ENCODE assay signal across 18 mouse cellular contexts in the genomic region with DNA sequence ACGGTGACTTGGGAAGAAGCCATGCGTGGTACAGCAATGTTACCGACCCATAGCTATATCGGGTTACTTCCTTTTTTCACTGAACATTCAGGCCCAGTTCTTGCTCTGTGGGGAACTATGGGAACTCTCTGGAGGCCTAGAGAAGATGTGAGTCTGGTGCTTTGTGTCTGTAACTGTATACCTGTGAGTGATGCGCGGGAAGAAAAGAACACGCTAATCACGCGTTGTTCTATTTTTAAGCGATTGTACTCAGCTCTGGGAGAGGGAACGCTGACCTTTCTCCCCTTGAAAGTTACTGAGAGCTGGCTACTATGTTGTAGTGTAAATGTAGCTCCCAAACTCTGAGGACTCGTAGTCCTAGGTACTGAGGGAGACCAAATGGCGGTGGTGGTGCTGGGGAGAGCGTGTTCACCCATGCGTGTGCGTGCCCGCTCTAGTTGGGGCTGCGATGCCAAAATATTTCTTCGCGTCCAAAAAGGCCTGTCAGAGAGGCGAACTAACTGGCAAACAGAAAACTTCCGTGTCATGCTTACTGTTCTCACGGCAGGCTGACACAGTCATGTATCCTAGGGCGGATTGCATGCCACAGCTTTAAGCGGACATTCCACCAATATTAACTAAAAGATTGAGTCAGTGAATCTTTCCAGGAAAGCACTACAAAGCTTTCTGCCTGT. TPM values are rescaled to one million over a fixed set of nuclear protein-coding genes. Genes with fewer than 3 reads are reported as not detected.
DNase-seq lines count a peak whose midpoint lies in the region; ATAC-seq and TF ChIP-seq lines count a peak whose summit lies in the region.
"Had no signal": no experiment of that assay in that cellular context is flagged by ENCODE, and none has a peak within 500 bp of the region (broad histone marks: within the 10 kb centered on the region; RNA-seq: fewer than 3 reads in every experiment).

No protein-coding gene starts in this region.

- peaks cover 3% of the 10 kb centered on the region; the same call in 1 of the 2 replicates for H3K79me2 ChIP-seq in CH12.LX (replicated peaks; ENCODE audit: control insufficient read depth, extremely low read depth, insufficient read depth, poor library complexity, severe bottlenecking)

- no peak for TF ChIP-seq POLR2A in CH12.LX (IDR thresholded peaks at IDR 0.05; ENCODE audit: low read depth, low read length)

- TF ChIP-seq RAD21 in CH12.LX (IDR thresholded peaks at IDR 0.05; ENCODE audit: low read depth, low read length), result no peak

- POLR2A ChIA-PET in Patski (lab: Charles Lee), result interaction anchor here (0.6 kb wide), 1 partner anchor 8 kb away, joined by 5 read pairs; no protein-coding TSS in a partner anchor

- TF ChIP-seq EP300 in CH12.LX (IDR thresholded peaks at IDR 0.05; ENCODE audit: low read length), result peak; percentile 54; the same call in 1 of the 2 replicates

- dilution Hi-C loops in CH12.LX (cut with MboI; ENCODE audit: extremely low pct_ligation_motif_present, extremely low pct_unique_long_range_greater_than_20kb, low sequenced_read_pairs), result no loop called here

- H3K4me3 ChIP-seq in heart, embryonic 10.5 days, result no peak overlapping the region
- H3K4me3 ChIP-seq in CH12.LX (replicated peaks in 1 of 3; ENCODE audit: low read depth in 2 of 3, low read length in 2 of 3, poor library complexity in 1 of 3), result peak overlapping the region; percentile 32 to 53 (median 50)
- H3K4me3 ChIP-seq in heart, embryonic 14.5 days (ENCODE audit: control insufficient read depth in 1 of 2, insufficient read depth in 1 of 2, low read depth in 1 of 2, low read length in 2 of 2), result no peak overlapping the region
- H3K4me3 ChIP-seq in hindbrain, embryonic 12.5 days, result no peak overlapping the region
- H3K4me3 ChIP-seq: forebrain, embryonic 15.5 days; gastrocnemius, adult 2 months had no signal

- peak overlapping the region; percentile 78 for H3K27ac ChIP-seq in heart, embryonic 10.5 days
- H3K27ac ChIP-seq in CH12.LX (ENCODE audit: insufficient read depth, low read depth), result peak overlapping the region; percentile 60
- peak overlapping the region; percentile 62 to 78 for H3K27ac ChIP-seq in heart, embryonic 14.5 days (replicated peaks in 1 of 2; ENCODE audit: control insufficient read depth in 1 of 2, insufficient read depth in 1 of 2, low read depth in 2 of 2, low read length in 2 of 2)
- H3K27ac ChIP-seq in hindbrain, embryonic 12.5 days, result no peak overlapping the region
- H3K27ac ChIP-seq: forebrain, embryonic 15.5 days; gastrocnemius, adult 2 months had no signal

- H3K27me3 ChIP-seq in heart, embryonic 10.5 days (ENCODE audit: insufficient read depth, poor library complexity, severe bottlenecking), result no peaks in the 10 kb centered on the region
- H3K27me3 ChIP-seq in CH12.LX (replicated peaks) (no peaks in the 10 kb centered on the region), Patski (no peaks in the 10 kb centered on the region)
- no peaks in the 10 kb centered on the region for H3K27me3 ChIP-seq in heart, embryonic 14.5 days (ENCODE audit: control insufficient read depth, insufficient read depth, low read length)
- H3K27me3 ChIP-seq in hindbrain, embryonic 12.5 days, result no peaks in the 10 kb centered on the region
- H3K27me3 ChIP-seq: forebrain, embryonic 15.5 days had no signal

- H3K9me3 ChIP-seq in heart, embryonic 10.5 days, result no peaks in the 10 kb centered on the region
- no peaks in the 10 kb centered on the region for H3K9me3 ChIP-seq in CH12.LX (replicated peaks; ENCODE audit: low read length)
- no peaks in the 10 kb centered on the region for H3K9me3 ChIP-seq in heart, embryonic 14.5 days (ENCODE audit: control insufficient read depth, low read length)
- no peaks in the 10 kb centered on the region for H3K9me3 ChIP-seq in hindbrain, embryonic 12.5 days (replicated peaks)
- H3K9me3 ChIP-seq: forebrain, embryonic 15.5 days had no signal

- CTCF ChIA-PET in Patski (lab: Charles Lee), result interaction anchor here (1.4 to 2.7 kb wide), 4 partner anchors 9 to 135 kb away, joined by 4 to 12 read pairs (median 5); no protein-coding TSS in a partner anchor

- H3K36me3 ChIP-seq in heart, embryonic 10.5 days, result no peaks in the 10 kb centered on the region
- H3K36me3 ChIP-seq in CH12.LX (replicated peaks in 1 of 2; ENCODE audit: control insufficient read depth in 1 of 2, insufficient read depth in 1 of 2, low read length in 1 of 2), result peaks cover 0 to 7% of the 10 kb centered on the region in 2 experiments
- H3K36me3 ChIP-seq in heart, embryonic 14.5 days (ENCODE audit: control insufficient read depth, insufficient read depth, low read length), result no peaks in the 10 kb centered on the region
- H3K36me3 ChIP-seq in hindbrain, embryonic 12.5 days, result no peaks in the 10 kb centered on the region
- H3K36me3 ChIP-seq: forebrain, embryonic 15.5 days had no signal

- peak overlapping the region; percentile 100 for H3K4me2 ChIP-seq in CH12.LX (ENCODE audit: insufficient read depth, low read depth, poor library complexity, severe bottlenecking)
- no peak overlapping the region for H3K4me2 ChIP-seq in heart, embryonic 14.5 days (ENCODE audit: low read length)
- H3K4me2 ChIP-seq in hindbrain, embryonic 12.5 days (replicated peaks), result no peak overlapping the region
- H3K4me2 ChIP-seq: forebrain, embryonic 15.5 days had no signal

- H3K9ac ChIP-seq in CH12.LX (ENCODE audit: insufficient read depth, low read depth), result peak overlapping the region; percentile 68
- H3K9ac ChIP-seq in heart, embryonic 14.5 days (ENCODE audit: low read length), result no peak overlapping the region; the same call in 1 of the 2 replicates
- H3K9ac ChIP-seq in hindbrain, embryonic 12.5 days, result no peak overlapping the region
- H3K9ac ChIP-seq: forebrain, embryonic 15.5 days had no signal

- peak; percentile 47 for ATAC-seq in Patski
- ATAC-seq in heart, embryonic 14.5 days (ENCODE audit: insufficient number of reproducible peaks, insufficient read depth, low FRiP score, low read depth), result 0 out of 2 replicates have a peak, but pooled peaks have one; percentile 32
- no peak for ATAC-seq in hindbrain, embryonic 12.5 days (ENCODE audit: low FRiP score)
- ATAC-seq: activated CD4-positive, CD25-positive, alpha-beta regulatory T cell, adult 4 months; forebrain, embryonic 15.5 days; hindbrain, embryonic 16.5 days; intestine, postnatal 0 days had no signal

- in situ Hi-C loops in CH12.LX (cut with MboI; ENCODE audit: low pct_ligation_motif_present, low pct_unique_long_range_greater_than_20kb, low sequenced_read_pairs) (no loop called here), Patski (cut with MboI; ENCODE audit: low pct_unique_long_range_greater_than_20kb) (no loop called here)

- no peak for TF ChIP-seq CTCF in CH12.LX (conservative IDR thresholded peaks at IDR 0.05 in 1 of 2, IDR thresholded peaks at IDR 0.05 in 1 of 2; ENCODE audit: low read depth in 2 of 2, low read length in 2 of 2)
- no peak for TF ChIP-seq CTCF in Patski (IDR thresholded peaks at IDR 0.05)

- H3K4me1 ChIP-seq in heart, embryonic 10.5 days, result peaks cover 43% of the 10 kb centered on the region
- H3K4me1 ChIP-seq in CH12.LX (ENCODE audit: control insufficient read depth in 1 of 2, insufficient read depth in 2 of 2), result peaks cover 11 to 68% of the 10 kb centered on the region in 2 experiments
- peaks cover 30 to 41% of the 10 kb centered on the region in 2 experiments for H3K4me1 ChIP-seq in heart, embryonic 14.5 days (ENCODE audit: control insufficient read depth in 2 of 2, insufficient read depth in 2 of 2, low read length in 2 of 2)
- H3K4me1 ChIP-seq in hindbrain, embryonic 12.5 days, result peaks cover 12% of the 10 kb centered on the region

- WGBS in heart, embryonic 10.5 days, result 80% methylated on average over 25 of the region's 25 CpGs
- WGBS in heart, embryonic 14.5 days, result 71% methylated on average over 25 of the region's 25 CpGs
- WGBS in hindbrain, embryonic 12.5 days, result 93% methylated on average over 25 of the region's 25 CpGs

- no peak for DNase-seq in heart, embryonic 10.5 days (ENCODE audit: low spot score)
- DNase-seq in heart, adult 8-10 months (ENCODE audit: low spot score), result no peak
- DNase-seq in CH12.LX (ENCODE audit: extremely low read depth) (peak; percentile 72), Patski (ENCODE audit: low read depth, low spot score) (no peak)
- DNase-seq in thymus, postnatal 0 days (ENCODE audit: low spot score), result no peak
- DNase-seq: cerebellum, adult 9-11 months; gastrocnemius, adult 2 months; left cerebral cortex, postnatal 4 days; lung, adult 2 months; lung, postnatal 36 days; right cerebral cortex, adult 18-20 months had no signal

TF ChIP-seq in CH12.LX, 34 proteins besides CTCF, POLR2A, EP300 and RAD21 (continues in another document):
- TF ChIP-seq BHLHE40 (IDR thresholded peaks at IDR 0.05; ENCODE audit: low read depth, low read length), result peak; percentile 78
- TF ChIP-seq UBTF (IDR thresholded peaks at IDR 0.05; ENCODE audit: low read depth, low read length), result no peak
- no peak for TF ChIP-seq MAFK (IDR thresholded peaks at IDR 0.05; ENCODE audit: insufficient replicate concordance, low read length)
- TF ChIP-seq MYC (IDR thresholded peaks at IDR 0.05; ENCODE audit: low read depth, low read length), result peak; percentile 78
- 0 out of 2 replicates have a peak, but pooled peaks have one; percentile 14 for TF ChIP-seq TBP (conservative IDR thresholded peaks at IDR 0.05; ENCODE audit: low read depth, low read length)
- TF ChIP-seq IRF4 (IDR thresholded peaks at IDR 0.05; ENCODE audit: low read depth, low read length), result 0 out of 2 replicates have a peak, but pooled peaks have one; percentile 27
- TF ChIP-seq KAT2A (IDR thresholded peaks at IDR 0.05; ENCODE audit: insufficient replicate concordance, low read length), result no peak
- peak; percentile 59; the same call in 1 of the 2 replicates for TF ChIP-seq E2F4 (IDR thresholded peaks at IDR 0.05; ENCODE audit: insufficient replicate concordance, low read depth, low read length)
- TF ChIP-seq ZC3H11A (IDR thresholded peaks at IDR 0.05; ENCODE audit: low read depth, low read length), result no peak
- TF ChIP-seq HCFC1 (IDR thresholded peaks at IDR 0.05; ENCODE audit: low read depth, low read length), result peak; percentile 28; the same call in 1 of the 2 replicates
- TF ChIP-seq MEF2A (IDR thresholded peaks at IDR 0.05; ENCODE audit: borderline replicate concordance, low read depth, low read length), result peak; percentile 67
- TF ChIP-seq CHD2 (IDR thresholded peaks at IDR 0.05; ENCODE audit: low read length), result 0 out of 2 replicates have a peak, but pooled peaks have one; percentile 10
- no peak for TF ChIP-seq PAX5 (IDR thresholded peaks at IDR 0.05; ENCODE audit: low read length)

RNA-seq across cellular contexts. Expression of gene Slc1a3, which starts 42.6 kb away (rescaled TPM):
- polyA plus RNA-seq in heart, embryonic 10.5 days (2016; fragmentation: Nextera tagmentation; extraction: Ambion mirVana), result 26.2 and 33.4 TPM in 2 replicates
- total RNA-seq in heart, adult 8-10 months (2022), result 1 to 10 TPM; 1.4 to 1.8 (median 1.7) TPM
- total RNA-seq in CH12.LX (2012; rRNA removed) (9.9 and 12.6 TPM in 2 replicates), CH12.LX (2014; rRNA removed) (6.5 and 8.2 TPM in 2 replicates)
- polyA plus RNA-seq in CH12.LX (2012; ENCODE audit: insufficient read length, low read depth) (3.7 and 4.5 TPM in 2 replicates), Patski (2021) (8.8 TPM)
- polyA plus RNA-seq in heart, embryonic 14.5 days (2014; fragmentation: Nextera tagmentation; extraction: Ambion mirVana), result 13.3 and 13.7 TPM in 2 replicates
- polyA plus RNA-seq in hindbrain, embryonic 12.5 days (2016; fragmentation: Nextera tagmentation; extraction: Ambion mirVana), result 97.2 and 112 TPM in 2 replicates
- polyA plus RNA-seq in thymus, postnatal 0 days (2015; fragmentation: Nextera tagmentation; extraction: Ambion mirVana), result 14.5 and 18.0 TPM in 2 replicates
- total RNA-seq: MEL had no signal

Comparison
In these comparisons a context has a peak if more than half of its experiments do, and no peak if none do; other contexts are left out.
1. H3K4me3 ChIP-seq: peak in CH12.LX (3 of 3); none in heart, embryonic 10.5 days (single experiment), heart, embryonic 14.5 days (0 of 2) and hindbrain, embryonic 12.5 days (single experiment).